Mouse (Mus musculus) limb, embryonic 14.5 days (tissue): Measurements from ENCODE around the gene Cish. TPM values are rescaled to one million over a fixed set of nuclear protein-coding genes. Genes with fewer than 3 reads are reported as not detected.

ENCODE experiments used
- ATAC-seq: fragments of 200-750 bp; cut with Nextera tagmentation; 2 replicates; pipeline ENCODE4 v1.8.0; 2017; ENCODE audit warnings: low read depth, moderate number of reproducible peaks, moderate TSS enrichment; ENCODE audit not compliant: low FRiP score
- DNase-seq: peaks from one replicate; pipeline ENCODE4 v3.0.0-alpha.2; 2015; ENCODE audit warnings: low spot score
- H3K27ac ChIP-seq: fragments of 300-500 bp; sonication (generic); replicated peaks from 2 replicates; pipeline ENCODE4 v1.5.1; 2014; ENCODE audit warnings: low read depth, mild to moderate bottlenecking, low read length, moderate library complexity, mixed read lengths
- H3K27me3 ChIP-seq: fragments of 300-500 bp; sonication (generic); 2 replicates; pipeline ENCODE4 v1.6.1; 2014; ENCODE audit warnings: low read length, mixed read lengths; ENCODE audit not compliant: control insufficient read depth, insufficient read depth
- H3K36me3 ChIP-seq: fragments of 300-500 bp; sonication (generic); 2 replicates; pipeline ENCODE4 v1.6.1; 2014; ENCODE audit warnings: mild to moderate bottlenecking, low read length, moderate library complexity, mixed read lengths; ENCODE audit not compliant: control insufficient read depth, insufficient read depth
- H3K4me1 ChIP-seq: fragments of 300-500 bp; sonication (generic); 2 replicates; pipeline ENCODE4 v1.6.1; 2014; ENCODE audit warnings: antibody characterized with exemption, low read length, mixed read lengths; ENCODE audit not compliant: control insufficient read depth, insufficient read depth
- H3K4me2 ChIP-seq: fragments of 300-500 bp; sonication (generic); replicated peaks from 2 replicates; pipeline ENCODE4 v1.6.1; 2014; ENCODE audit warnings: low read depth, mild to moderate bottlenecking, low read length, moderate library complexity; ENCODE audit not compliant: severe bottlenecking
- H3K4me3 ChIP-seq: fragments of 300-500 bp; sonication (generic); replicated peaks from 2 replicates; pipeline ENCODE4 v1.5.1; 2014; ENCODE audit warnings: low read length
- H3K9ac ChIP-seq: fragments of 300-500 bp; sonication (generic); 2 replicates; pipeline ENCODE4 v1.6.1; 2014; ENCODE audit warnings: mild to moderate bottlenecking, low read depth, low read length, moderate library complexity; ENCODE audit not compliant: severe bottlenecking
- H3K9me3 ChIP-seq: fragments of 300-500 bp; sonication (generic); 2 replicates; pipeline ENCODE4 v1.6.1; 2016; ENCODE audit warnings: low read length; ENCODE audit not compliant: control insufficient read depth
- POLR2A ChIP-seq: fragments of 200-500 bp; IDR thresholded peaks from 2 replicates; pipeline ENCODE4 v1.8.0; 2012; ENCODE audit warnings: inconsistent platforms, mild to moderate bottlenecking, moderate library complexity, borderline replicate concordance; ENCODE audit not compliant: insufficient read depth, insufficient read length; ENCODE audit errors: extremely low read depth
- WGBS: fragments of 180-500 bp; shearing (Covaris S2); extraction: QIAGEN DNeasy Blood & Tissue Kit; methylation state at CpG from one replicate; pipeline ENCODE4 v1.1.7; 2014; 5-methylcytosine and 5-hydroxymethylcytosine counted together
- polyA plus RNA-seq, 2 experiments: library from polyadenylated mRNA; depleted of rRNA in 1 of 2; stranded (reverse) in 1 of 2; unstranded in 1 of 2; fragments of >200 nt; fragmentation: Nextera tagmentation in 1 of 2; extraction: Ambion mirVana in 1 of 2; gene quantifications; 2 replicates each; pipeline versions ENCODE4 v1.2.1 to v1.2.3; 2012 to 2014

The Cish gene
- polyA plus RNA-seq, 2 experiments = 5.6 to 8.4 TPM

DNA sequence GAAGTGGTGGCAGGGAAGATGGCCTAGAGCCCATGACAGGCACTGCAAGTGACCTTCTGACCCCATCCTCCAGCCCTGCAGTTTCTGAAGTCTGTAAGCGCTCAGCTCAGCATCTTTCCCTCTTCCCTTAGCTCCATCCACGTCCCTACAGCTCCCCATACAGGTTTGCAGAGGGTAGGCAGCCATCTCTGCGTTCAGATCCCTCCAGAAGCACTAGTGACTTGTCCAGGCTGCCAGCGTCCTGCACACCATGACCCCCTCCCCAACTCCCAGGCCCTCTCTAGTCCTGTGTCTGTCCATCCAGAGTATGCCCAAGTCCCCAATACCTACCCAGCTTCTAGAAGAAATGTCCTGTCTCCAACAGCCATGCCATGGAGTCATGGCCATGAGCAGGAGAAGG lies 17.7 kb upstream of the Cish start:
- Histone ChIP-seq H3K9me3 (no peaks in the 10 kb centered on the region), H3K27ac (no peak overlapping the region), H3K36me3 (no peaks in the 10 kb centered on the region), H3K4me3 (no peak overlapping the region), H3K27me3 (no peaks in the 10 kb centered on the region), H3K4me2 (no peak overlapping the region), H3K9ac (no peak overlapping the region), H3K4me1 (peaks cover 14% of the 10 kb centered on the region)
- TF ChIP-seq POLR2A = no peak
- 46% methylated on average over 4 of the region's 4 CpGs for WGBS
- ATAC-seq (no peak), DNase-seq (no peak)

DNA sequence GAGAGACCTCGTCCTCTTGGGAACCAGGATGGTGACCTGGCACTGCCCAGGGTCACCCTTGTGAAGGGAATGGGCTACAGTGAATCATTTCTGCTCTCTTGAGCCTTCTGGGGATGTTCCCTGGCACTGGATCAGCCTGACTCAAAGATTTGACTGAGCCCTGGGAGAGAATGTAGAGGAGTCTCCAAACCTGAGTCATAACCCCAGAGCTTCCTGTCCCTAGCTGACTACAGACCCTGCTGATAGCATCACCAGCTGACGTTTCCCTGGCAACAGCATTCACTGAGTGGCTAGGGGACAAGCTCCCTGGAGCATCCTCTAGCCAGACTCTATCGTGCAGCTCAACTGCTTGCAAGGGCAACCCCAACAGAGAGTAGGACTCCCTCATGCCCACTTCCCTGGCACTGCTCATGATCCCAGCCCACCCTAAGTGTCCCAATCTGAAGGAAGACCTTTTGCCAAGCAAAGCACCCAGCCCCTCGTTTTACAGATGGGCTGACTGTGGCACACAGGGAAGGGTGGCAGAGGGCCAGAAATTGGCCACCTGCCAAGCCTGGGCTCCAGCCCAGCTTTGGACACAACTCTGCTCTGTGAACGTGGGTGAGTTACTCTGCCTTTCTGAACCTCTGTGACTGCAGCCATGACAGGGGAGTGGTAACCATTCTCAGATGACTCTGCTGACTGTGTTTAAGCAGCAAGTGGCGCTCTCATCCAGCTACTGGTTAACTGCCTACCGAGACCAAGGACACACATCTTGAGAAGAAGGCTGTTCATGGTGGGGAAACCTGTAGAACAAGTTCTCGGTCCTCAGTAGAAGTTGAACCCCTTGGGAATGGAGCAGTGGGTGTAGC lies 17.1 kb upstream of the Cish start:
- peak; percentile 32 for DNase-seq
- no peak overlapping the region for H3K4me2 ChIP-seq
- H3K4me3 ChIP-seq = no peak overlapping the region
- H3K36me3 ChIP-seq = no peaks in the 10 kb centered on the region
- no peak overlapping the region for H3K27ac ChIP-seq
- 56% methylated on average over 8 of the region's 8 CpGs for whole genome bisulfite sequencing
- ATAC-seq = no peak
- TF ChIP-seq POLR2A = no peak
- no peaks in the 10 kb centered on the region for H3K9me3 ChIP-seq
- H3K27me3 ChIP-seq = no peaks in the 10 kb centered on the region
- H3K4me1 ChIP-seq = peaks cover 14% of the 10 kb centered on the region
- H3K9ac ChIP-seq = no peak overlapping the region

DNA sequence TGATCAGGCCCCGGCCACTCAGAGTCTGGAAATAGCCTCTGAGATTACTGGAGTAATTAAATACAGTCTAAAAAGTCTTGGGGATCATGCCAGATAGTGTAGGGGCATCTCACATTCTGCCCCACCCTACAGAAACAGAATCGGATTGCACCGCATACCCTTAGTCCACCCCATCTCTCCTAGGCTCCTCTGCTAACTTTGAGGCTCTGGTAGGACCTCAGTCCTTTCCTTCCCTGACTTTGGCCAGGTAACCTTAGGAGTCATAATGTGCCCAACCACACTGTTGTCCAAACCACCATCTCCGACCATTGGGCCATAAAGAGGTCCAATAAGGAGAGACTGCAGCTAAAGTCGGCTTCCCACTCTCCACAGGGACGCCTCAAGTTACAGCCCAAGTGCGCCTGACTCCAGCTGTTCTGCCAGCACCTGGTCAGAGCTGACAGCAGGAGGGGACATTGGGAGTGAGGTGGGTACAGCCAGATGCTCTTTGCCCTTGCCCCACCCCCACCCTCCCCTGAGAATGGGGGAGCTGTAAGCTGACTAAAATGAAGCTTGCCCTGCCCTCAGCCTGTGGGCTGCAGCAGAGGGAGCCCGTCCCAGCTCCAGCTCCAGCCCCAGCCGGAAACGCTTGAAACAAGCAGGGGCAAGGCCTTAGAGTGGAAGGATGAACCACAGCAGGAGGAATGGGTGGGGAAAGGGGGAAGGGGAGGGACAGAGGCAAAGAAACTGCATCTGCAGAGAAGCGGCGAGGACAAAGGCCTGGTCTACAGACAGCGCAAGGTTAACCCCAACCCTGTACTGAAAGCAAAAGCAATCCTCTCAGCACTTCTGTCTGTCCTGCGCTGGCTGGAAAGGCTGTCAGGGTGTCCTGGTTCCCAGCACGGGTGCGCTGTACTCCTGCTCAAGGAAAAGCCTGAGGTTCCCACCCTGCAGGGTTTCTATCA lies 16.2 kb upstream of the Cish start:
- H3K9ac ChIP-seq = peak overlapping the region; percentile 34; the same call in 1 of the 2 replicates
- WGBS = 20% methylated on average over 16 of the region's 16 CpGs
- H3K27ac ChIP-seq = no peak overlapping the region; the same call in 1 of the 2 replicates
- ATAC-seq (peak; percentile 80), DNase-seq (no peak)
- no peaks in the 10 kb centered on the region for H3K27me3 ChIP-seq
- no peaks in the 10 kb centered on the region for H3K36me3 ChIP-seq
- H3K4me2 ChIP-seq = peak overlapping the region; percentile 15
- no peaks in the 10 kb centered on the region for H3K9me3 ChIP-seq
- no peak for TF ChIP-seq POLR2A
- no peak overlapping the region for H3K4me3 ChIP-seq
- peaks cover 14% of the 10 kb centered on the region for H3K4me1 ChIP-seq

DNA sequence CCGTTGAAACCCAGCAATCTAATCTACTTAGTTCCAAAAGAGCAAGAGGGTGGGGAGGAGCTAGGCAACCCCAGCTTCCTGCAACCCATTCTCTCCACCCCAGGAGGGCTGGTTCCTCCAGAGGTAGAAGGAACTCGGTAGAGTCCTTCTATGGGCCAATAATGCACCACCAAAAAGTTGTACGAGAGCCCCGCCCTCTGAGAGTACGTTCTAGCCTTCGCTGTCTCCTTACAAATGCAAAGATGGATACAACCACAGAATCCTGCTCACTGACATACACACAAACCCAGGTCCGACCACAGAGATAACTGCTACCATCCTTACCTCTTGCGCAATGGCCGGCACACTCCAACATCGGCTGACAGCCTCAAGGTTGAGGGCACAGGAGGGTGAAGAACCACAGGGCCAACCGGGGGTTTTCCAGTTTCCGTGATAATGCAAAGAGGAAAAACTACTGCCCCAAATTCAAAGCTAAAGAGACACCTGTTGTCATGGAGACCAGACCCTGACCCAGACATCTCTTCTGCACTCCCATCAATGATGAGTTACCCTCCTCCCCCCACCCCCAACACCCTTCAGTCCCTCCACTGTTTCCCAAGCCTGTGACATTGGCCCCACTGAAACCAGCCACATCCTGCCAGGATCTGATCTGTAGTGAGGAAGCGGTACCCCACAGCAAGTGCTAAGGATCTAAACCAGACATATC lies 15.4 kb upstream of the Cish start:
- H3K27ac ChIP-seq = no peak overlapping the region
- DNase-seq = no peak
- TF ChIP-seq POLR2A = no peak
- peak; percentile 23; the same call in 1 of the 2 replicates for ATAC-seq
- H3K9ac ChIP-seq = peak overlapping the region; percentile 34; the same call in 1 of the 2 replicates
- H3K36me3 ChIP-seq = no peaks in the 10 kb centered on the region
- no peak overlapping the region for H3K4me3 ChIP-seq
- H3K27me3 ChIP-seq = no peaks in the 10 kb centered on the region
- H3K4me2 ChIP-seq = peak overlapping the region; percentile 15
- peaks cover 14% of the 10 kb centered on the region for H3K4me1 ChIP-seq
- H3K9me3 ChIP-seq = no peaks in the 10 kb centered on the region
- WGBS = 47% methylated on average over 13 of the region's 13 CpGs
